ENCODE assay signal across 8 mouse cellular contexts in genomic region chr15:94403461-94404070, GRCm38 (mm10).
A peak's percentile ranks its signal among the peaks of the same experiment; 100 is the strongest.
DNase-seq lines count a peak whose midpoint lies in the region; ATAC-seq and TF ChIP-seq lines count a peak whose summit lies in the region.

No protein-coding gene starts in this region.

- peaks cover 2% of the 10 kb centered on the region; the same call in 1 of the 2 replicates for H3K27me3 ChIP-seq in forebrain, embryonic 16.5 days (replicated peaks; ENCODE audit: control insufficient read depth, insufficient read depth, low read length)
- H3K27me3 ChIP-seq in limb, embryonic 15.5 days = peaks cover 29% of the 10 kb centered on the region

- peak overlapping the region; percentile 89 for H3K4me3 ChIP-seq in layer of hippocampus, adult 2 months
- peak overlapping the region; percentile 73 for H3K4me3 ChIP-seq in forebrain, embryonic 16.5 days (replicated peaks; ENCODE audit: low read length)
- peak overlapping the region; percentile 70 for H3K4me3 ChIP-seq in limb, embryonic 15.5 days

- H3K36me3 ChIP-seq in forebrain, embryonic 16.5 days (ENCODE audit: control insufficient read depth, insufficient read depth) = no peaks in the 10 kb centered on the region
- H3K36me3 ChIP-seq in limb, embryonic 15.5 days = no peaks in the 10 kb centered on the region

- H3K9ac ChIP-seq in forebrain, embryonic 16.5 days (replicated peaks; ENCODE audit: low read depth, low read length) = peak overlapping the region; percentile 78
- H3K9ac ChIP-seq in limb, embryonic 15.5 days = peak overlapping the region; percentile 58

- peak overlapping the region; percentile 90 for H3K27ac ChIP-seq in layer of hippocampus, adult 2 months
- H3K27ac ChIP-seq in forebrain, embryonic 16.5 days (ENCODE audit: low read length) = no peak overlapping the region
- peak overlapping the region; percentile 68; the same call in 1 of the 2 replicates for H3K27ac ChIP-seq in limb, embryonic 15.5 days

- TF ChIP-seq CTCF in layer of hippocampus, adult 2 months (conservative IDR thresholded peaks at IDR 0.05) = no peak
- no peak for TF ChIP-seq CTCF in brain, embryonic 14.5 days (IDR thresholded peaks at IDR 0.05; ENCODE audit: borderline replicate concordance, extremely low read depth, insufficient read depth, insufficient read length)

- no peak for DNase-seq in layer of hippocampus, adult 2 months (ENCODE audit: low spot score in 2 of 2)
- DNase-seq in layer of hippocampus, postnatal 14 days (ENCODE audit: low spot score in 2 of 2) = no peak
- DNase-seq in brain, embryonic 14.5 days (ENCODE audit: low read depth) = peak; percentile 36
- peak; percentile 34 for DNase-seq in right cerebral cortex, postnatal 4 days
- DNase-seq in thymus, postnatal 25 days = no peak
- DNase-seq in adrenal gland, postnatal 4 days (ENCODE audit: low spot score in 2 of 2) = no peak

- 1% methylated on average over 33 of the region's 34 CpGs for WGBS in forebrain, embryonic 16.5 days
- WGBS in limb, embryonic 15.5 days = 1% methylated on average over 34 of the region's 34 CpGs

- peaks cover 14% of the 10 kb centered on the region for H3K4me1 ChIP-seq in forebrain, embryonic 16.5 days (replicated peaks; ENCODE audit: control insufficient read depth, insufficient read depth, low read length)
- H3K4me1 ChIP-seq in limb, embryonic 15.5 days = peaks cover 18% of the 10 kb centered on the region

- H3K9me3 ChIP-seq in forebrain, embryonic 16.5 days (ENCODE audit: control insufficient read depth, low read length) = no peaks in the 10 kb centered on the region
- H3K9me3 ChIP-seq in limb, embryonic 15.5 days = no peaks in the 10 kb centered on the region

- no peak for TF ChIP-seq POLR2A in brain, embryonic 14.5 days (IDR thresholded peaks at IDR 0.05; ENCODE audit: borderline replicate concordance, extremely low read depth, insufficient read depth, insufficient read length, poor library complexity, severe bottlenecking)

- peak; percentile 54 for ATAC-seq in forebrain, embryonic 16.5 days
- ATAC-seq in limb, embryonic 15.5 days (ENCODE audit: insufficient number of reproducible peaks, low FRiP score, low TSS enrichment, low read depth) = peak; percentile 12; the same call in 1 of the 2 replicates

- H3K4me2 ChIP-seq in forebrain, embryonic 16.5 days (ENCODE audit: low read length) = peak overlapping the region; percentile 100
- H3K4me2 ChIP-seq in limb, embryonic 15.5 days = peak overlapping the region; percentile 97

Comparison
In these comparisons a context has a peak if more than half of its experiments do, and no peak if none do; other contexts are left out.
1. DNase-seq: peak in brain, embryonic 14.5 days (single experiment) and right cerebral cortex, postnatal 4 days (single experiment); none in layer of hippocampus, adult 2 months (0 of 2), layer of hippocampus, postnatal 14 days (0 of 2), thymus, postnatal 25 days (single experiment) and adrenal gland, postnatal 4 days (0 of 2).
2. Peak in every context shown above with its lines, with median percentiles within 50 percentile points of each other: H3K4me3 ChIP-seq.